Mouse (Mus musculus) E14TG2a.4 (cell line): ENCODE results near the gene Wdsub1.

Experiments
- H3K27me3 ChIP-seq: 2 replicates; pipeline ENCODE4 v1.6.1; 2014; ENCODE audit warnings: low read length, control low read depth; ENCODE audit not compliant: insufficient read depth
- H3K36me3 ChIP-seq: 2 replicates; pipeline ENCODE4 v1.6.1; 2014; ENCODE audit warnings: low read length, control low read depth; ENCODE audit not compliant: insufficient read depth
- H3K4me1 ChIP-seq: replicated peaks from 2 replicates; pipeline ENCODE4 v1.6.1; 2014; ENCODE audit warnings: low read depth, low read length, control low read depth
- H3K4me3 ChIP-seq: replicated peaks from 2 replicates; pipeline ENCODE4 v1.5.1; 2014; ENCODE audit warnings: mild to moderate bottlenecking, low read length
- H3K9me3 ChIP-seq: 2 replicates; pipeline ENCODE4 v1.6.1; 2014; ENCODE audit warnings: low read length, control low read depth
- CTCF ChIP-seq: conservative IDR thresholded peaks from 2 replicates; pipeline ENCODE4 v1.5.1; 2014; ENCODE audit warnings: low read length
- NANOG ChIP-seq: IDR thresholded peaks from 2 replicates; pipeline ENCODE4 v1.6.1; 2014; ENCODE audit warnings: borderline replicate concordance, low read length, mixed read lengths
- POU5F1 ChIP-seq: IDR thresholded peaks from 2 replicates; pipeline ENCODE4 v1.6.1; 2014; ENCODE audit warnings: low read length, borderline replicate concordance

Gene Wdsub1

GRCm38 (mm10) chr2:59882742-59883281 lies 421 bp upstream of the Wdsub1 start:
- Histone ChIP-seq H3K9me3 (no peaks in the 10 kb centered on the region), H3K4me1 (peaks cover 33% of the 10 kb centered on the region), H3K36me3 (no peaks in the 10 kb centered on the region), H3K27me3 (peaks cover 3% of the 10 kb centered on the region; the same call in 1 of the 2 replicates), H3K4me3 (peak overlapping the region; percentile 89)
- TF ChIP-seq POU5F1 (no peak), NANOG (no peak), CTCF (no peak)

- Histone ChIP-seq H3K4me1 (peaks cover 42% of the 10 kb centered on the region), H3K4me3 (peak overlapping the region; percentile 89), H3K9me3 (no peaks in the 10 kb centered on the region), H3K36me3 (no peaks in the 10 kb centered on the region), H3K27me3 (peaks cover 3% of the 10 kb centered on the region; the same call in 1 of the 2 replicates)
- TF ChIP-seq NANOG (no peak), POU5F1 (no peak), CTCF (no peak)
Measured at GRCm38 (mm10) chr2:59881404-59881803, 987 bp downstream of the Wdsub1 start.

GRCm38 (mm10) chr2:59878221-59878620 lies 4.2 kb downstream of the Wdsub1 start:
- Histone ChIP-seq H3K36me3 (0 out of 2 replicates have a peak, but pooled peaks cover 6% of the 10 kb centered on the region), H3K27me3 (peaks cover 3% of the 10 kb centered on the region; the same call in 1 of the 2 replicates)
- TF ChIP-seq CTCF (no peak), NANOG (no peak), POU5F1 (no peak)

GRCm38 (mm10) chr2:59877335-59877734 lies 5.1 kb downstream of the Wdsub1 start:
- peaks cover 11% of the 10 kb centered on the region; the same call in 1 of the 2 replicates for H3K36me3 ChIP-seq
- H3K9me3 ChIP-seq = no peaks in the 10 kb centered on the region
- peaks cover 32% of the 10 kb centered on the region for H3K4me1 ChIP-seq
- no peak for TF ChIP-seq POU5F1
- no peak for TF ChIP-seq NANOG
- no peak for TF ChIP-seq CTCF
- no peak overlapping the region for H3K4me3 ChIP-seq
- peaks cover 3% of the 10 kb centered on the region; the same call in 1 of the 2 replicates for H3K27me3 ChIP-seq

More at GRCm38 (mm10) chr2:59878221-59878620, 4.2 kb downstream of the Wdsub1 start:
- Histone ChIP-seq H3K4me3 (peak overlapping the region; percentile 74), H3K4me1 (peaks cover 39% of the 10 kb centered on the region), H3K9me3 (no peaks in the 10 kb centered on the region)

- peaks cover 3% of the 10 kb centered on the region; the same call in 1 of the 2 replicates for H3K27me3 ChIP-seq
- H3K4me1 ChIP-seq = peaks cover 27% of the 10 kb centered on the region
- TF ChIP-seq NANOG = no peak
- TF ChIP-seq POU5F1 = no peak
- TF ChIP-seq CTCF = no peak
- H3K36me3 ChIP-seq = peaks cover 11% of the 10 kb centered on the region; the same call in 1 of the 2 replicates
- no peaks in the 10 kb centered on the region for H3K9me3 ChIP-seq
- no peak overlapping the region for H3K4me3 ChIP-seq
Measured at GRCm38 (mm10) chr2:59876482-59876881, 5.9 kb downstream of the Wdsub1 start.

- H3K4me3 ChIP-seq = no peak overlapping the region
- no peak for TF ChIP-seq NANOG
- TF ChIP-seq POU5F1 = no peak
- no peak for TF ChIP-seq CTCF
- H3K9me3 ChIP-seq = no peaks in the 10 kb centered on the region
- peaks cover 11% of the 10 kb centered on the region; the same call in 1 of the 2 replicates for H3K36me3 ChIP-seq
- no peaks in the 10 kb centered on the region for H3K27me3 ChIP-seq
- H3K4me1 ChIP-seq = 0 out of 2 replicates have a peak, but pooled peaks cover 3% of the 10 kb centered on the region
Measured at GRCm38 (mm10) chr2:59870526-59870925, 11.9 kb downstream of the Wdsub1 start.

GRCm38 (mm10) chr2:59862618-59863017 lies 19.8 kb downstream of the Wdsub1 start:
- Histone ChIP-seq H3K4me1 (0 out of 2 replicates have a peak, but pooled peaks cover 4% of the 10 kb centered on the region), H3K4me3 (no peak overlapping the region), H3K9me3 (no peaks in the 10 kb centered on the region), H3K27me3 (no peaks in the 10 kb centered on the region), H3K36me3 (peaks cover 25% of the 10 kb centered on the region)
- no peak for TF ChIP-seq POU5F1
- TF ChIP-seq CTCF = no peak
- TF ChIP-seq NANOG = no peak

- Histone ChIP-seq H3K27me3 (no peaks in the 10 kb centered on the region), H3K9me3 (no peaks in the 10 kb centered on the region), H3K4me1 (peaks cover 12% of the 10 kb centered on the region; the same call in 1 of the 2 replicates), H3K36me3 (peaks cover 31% of the 10 kb centered on the region), H3K4me3 (no peak overlapping the region)
- TF ChIP-seq CTCF (no peak), NANOG (no peak), POU5F1 (no peak)
Measured at GRCm38 (mm10) chr2:59854363-59854762, 28.0 kb downstream of the Wdsub1 start.

GRCm38 (mm10) chr2:59853543-59853942 lies 28.8 kb downstream of the Wdsub1 start:
- Histone ChIP-seq H3K4me3 (no peak overlapping the region), H3K9me3 (no peaks in the 10 kb centered on the region), H3K27me3 (no peaks in the 10 kb centered on the region), H3K4me1 (peaks cover 9% of the 10 kb centered on the region; the same call in 1 of the 2 replicates), H3K36me3 (peaks cover 29% of the 10 kb centered on the region)
- TF ChIP-seq CTCF (no peak), POU5F1 (no peak), NANOG (no peak)
